Mouse (Mus musculus) ovary, postnatal 10 days (tissue): Measurements from ENCODE around the gene Hltf.

Experiments
- DNase-seq: peaks from one replicate; pipeline ENCODE4 v3.0.0; 2022; ENCODE audit warnings: low spot score

The Hltf gene

GRCm38 (mm10) chr3:20146884-20147395 lies 89.3 kb downstream of the Hltf start:
- DNase-seq, result no peak

DNA sequence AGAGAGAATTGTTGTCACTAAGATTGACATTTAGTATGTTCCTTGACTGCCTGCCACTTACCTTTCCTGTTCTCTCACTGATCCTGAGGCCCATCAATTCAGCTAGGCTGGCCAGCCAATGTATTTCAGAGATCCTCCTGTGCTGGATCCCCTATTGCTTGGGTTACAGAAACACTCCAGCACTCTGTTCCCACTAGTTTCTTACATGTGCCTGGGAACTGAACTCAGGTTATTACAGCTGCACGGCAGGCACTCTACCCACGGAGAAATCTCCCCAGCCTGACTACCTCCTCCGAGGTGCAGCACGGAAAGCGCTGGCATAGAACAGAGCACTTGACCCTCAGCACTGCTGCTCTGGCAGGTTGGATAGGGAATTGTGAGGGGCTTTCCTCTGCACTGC lies 90.0 kb downstream of the Hltf start:
- DNase-seq, result no peak

- no peak for DNase-seq
These were observed 92.9 kb downstream of the Hltf start for GRCm38 (mm10) chr3:20150511-20150910.

- no peak for DNase-seq
These were observed 94.0 kb downstream of the Hltf start for GRCm38 (mm10) chr3:20151651-20152050.

DNA sequence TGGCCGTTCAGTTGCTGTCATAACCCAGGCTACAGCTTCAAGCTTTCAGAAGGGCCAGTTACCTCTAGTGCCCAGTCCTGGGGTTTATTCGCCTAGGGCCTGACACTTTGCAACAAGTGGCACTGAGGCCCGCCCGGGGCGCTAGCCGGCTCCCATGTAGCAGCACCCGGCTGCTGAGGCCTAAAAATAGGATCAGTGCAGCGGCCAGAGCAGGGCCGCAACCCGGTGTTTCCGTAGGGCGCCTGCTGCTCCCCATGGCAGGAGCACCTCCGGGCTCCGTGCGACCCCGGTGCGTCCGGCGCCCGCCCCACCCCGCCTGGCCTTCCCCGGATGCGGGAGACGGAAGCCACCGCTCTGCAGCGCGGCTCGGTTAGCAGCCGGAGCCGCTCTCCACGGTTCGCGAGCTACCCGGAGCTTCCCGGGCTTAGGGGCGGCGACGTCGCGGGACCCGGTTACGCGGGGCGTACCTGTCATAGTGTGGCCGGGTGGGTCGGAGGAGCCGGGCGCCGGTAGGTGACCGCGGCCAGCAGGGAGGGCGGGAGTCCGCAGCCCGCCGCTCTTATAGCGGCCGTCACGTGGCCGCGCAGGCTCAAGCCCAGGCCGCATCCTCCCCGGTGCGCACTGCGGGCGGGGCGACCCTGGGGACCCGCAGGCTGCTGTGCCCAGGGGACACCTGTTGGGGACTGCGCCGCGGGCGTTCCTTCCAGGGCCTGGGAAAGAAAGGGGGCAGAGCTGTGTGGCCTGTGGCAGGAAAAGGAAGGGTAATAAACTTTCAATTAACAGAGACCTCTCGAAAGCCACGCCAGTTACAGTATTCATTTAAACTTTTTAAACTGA lies 97.1 kb downstream of the Hltf start, which contains the start of gene Gyg:
Gyg (minus strand) TSS at position 787 of the 837 bp plus-strand sequence.
- peak; percentile 27 for DNase-seq

GRCm38 (mm10) chr3:20155476-20155875 lies 97.9 kb downstream of the Hltf start:
- DNase-seq, result no peak

- no peak for DNase-seq
These were observed 109.9 kb downstream of the Hltf start for GRCm38 (mm10) chr3:20167487-20167886.
